Mouse (Mus musculus) stomach, postnatal 0 days (tissue): Measurements from ENCODE around the gene Sept9.

Source experiments
- CTCF ChIP-seq: IDR thresholded peaks from 2 replicates; pipeline ENCODE4 v1.5.1; 2016; ENCODE audit warnings: antibody characterized with exemption, low read depth, mild to moderate bottlenecking, moderate library complexity
- EP300 ChIP-seq: optimal IDR thresholded peaks from 2 replicates; pipeline ENCODE3; 2016; ENCODE audit warnings: antibody characterized with exemption

GRCm38 (mm10) chr11:117235898-117236459 is 36.5 kb downstream of the Sept9 start:
- TF ChIP-seq EP300 (no peak), CTCF (no peak)
